ENCODE assay signal across 23 mouse cellular contexts in the genomic region with DNA sequence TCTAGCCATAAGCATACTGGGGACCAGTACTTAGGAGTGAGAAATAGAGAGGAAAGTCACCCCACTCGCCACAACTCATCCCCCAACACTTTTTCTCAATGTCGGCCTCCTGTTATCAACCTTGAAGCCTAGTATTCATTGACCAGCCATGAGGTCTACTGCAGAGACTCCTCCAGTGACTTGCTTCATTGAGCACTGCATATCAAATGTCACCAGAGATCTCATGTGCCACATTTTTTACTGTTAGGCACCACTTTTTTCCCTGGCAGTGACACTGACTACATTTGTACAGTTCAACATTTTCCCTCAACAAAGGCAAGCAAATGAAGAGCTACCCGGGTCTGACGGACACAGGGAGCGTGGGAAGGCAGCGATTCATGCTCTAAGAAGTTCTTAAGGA.
DNase-seq lines count a peak whose midpoint lies in the region; ATAC-seq and TF ChIP-seq lines count a peak whose summit lies in the region.
"Had no signal": no experiment of that assay in that cellular context is flagged by ENCODE, and none has a peak within 500 bp of the region (broad histone marks: within the 10 kb centered on the region; RNA-seq: fewer than 3 reads in every experiment).

No protein-coding gene starts in this region.

- no peaks in the 10 kb centered on the region for H3K9me3 ChIP-seq in kidney, embryonic 15.5 days (replicated peaks)
- H3K9me3 ChIP-seq: forebrain, embryonic 13.5 days; hindbrain, embryonic 15.5 days had no signal

- DNase-seq in kidney, adult 18-20 months = no peak
- DNase-seq in layer of hippocampus, adult 2 months (ENCODE audit: low spot score in 2 of 2) = no peak
- no peak for DNase-seq in layer of hippocampus, adult 9-10 months (ENCODE audit: low spot score)
- peak; percentile 19 for DNase-seq in ZHBTc4 (ENCODE audit: low read depth, low spot score)
- no peak for DNase-seq in thymus, postnatal 0 days (ENCODE audit: low spot score)
- DNase-seq: adrenal gland, postnatal 10 days; adrenal gland, postnatal 36 days; cerebellum, adult 18-20 months; cerebellum, adult 9-10 months; cerebellum, postnatal 14 days; gastrocnemius, postnatal 10 days; gastrocnemius, postnatal 36 days; heart, adult 2 months; heart, postnatal 14 days; heart, postnatal 4 days had no signal

- no peak for TF ChIP-seq CTCF in layer of hippocampus, adult 2 months (conservative IDR thresholded peaks at IDR 0.05)

- 71% methylated on average over 6 of the region's 6 CpGs for WGBS in kidney, embryonic 15.5 days

- no peaks in the 10 kb centered on the region for H3K36me3 ChIP-seq in kidney, embryonic 15.5 days
- H3K36me3 ChIP-seq: forebrain, embryonic 10.5 days; heart, embryonic 13.5 days; hindbrain, embryonic 15.5 days had no signal

- H3K9ac ChIP-seq in kidney, embryonic 15.5 days = no peak overlapping the region
- H3K9ac ChIP-seq: forebrain, embryonic 13.5 days; heart, embryonic 13.5 days; hindbrain, embryonic 15.5 days had no signal

- H3K4me2 ChIP-seq in kidney, embryonic 15.5 days = no peak overlapping the region
- H3K4me2 ChIP-seq: forebrain, embryonic 13.5 days; heart, embryonic 13.5 days; hindbrain, embryonic 15.5 days had no signal

- H3K4me1 ChIP-seq in kidney, embryonic 15.5 days = peaks cover 36% of the 10 kb centered on the region

- no peak overlapping the region for H3K27ac ChIP-seq in kidney, embryonic 15.5 days
- H3K27ac ChIP-seq in layer of hippocampus, adult 2 months = peak overlapping the region; percentile 72
- H3K27ac ChIP-seq: forebrain, embryonic 10.5 days; forebrain, embryonic 13.5 days; heart, adult 2 months; heart, embryonic 10.5 days; heart, embryonic 13.5 days; hindbrain, embryonic 15.5 days had no signal

- no peak overlapping the region for H3K4me3 ChIP-seq in kidney, embryonic 15.5 days (replicated peaks)
- H3K4me3 ChIP-seq in layer of hippocampus, adult 2 months = no peak overlapping the region
- H3K4me3 ChIP-seq: forebrain, embryonic 10.5 days; forebrain, embryonic 13.5 days; heart, adult 2 months; heart, embryonic 10.5 days; heart, embryonic 13.5 days; hindbrain, embryonic 15.5 days had no signal

- H3K27me3 ChIP-seq in kidney, embryonic 15.5 days = no peaks in the 10 kb centered on the region
- H3K27me3 ChIP-seq: heart, embryonic 13.5 days; hindbrain, embryonic 15.5 days had no signal

- 0 out of 2 replicates have a peak, but pooled peaks have one; percentile 30 for ATAC-seq in kidney, embryonic 15.5 days (replicated peaks; ENCODE audit: low FRiP score)
- ATAC-seq: CD4-positive, CD25-positive, alpha-beta regulatory T cell, adult 4 months; forebrain, embryonic 13.5 days; forebrain, embryonic 16.5 days had no signal
